Mouse (Mus musculus): ENCODE data around the gene B4galt1.
"Not testable (repeated sequence)": the region's sequence is repeated elsewhere in the genome, so short reads cannot be mapped to it uniquely, and the experiment has no call there.

Gene B4galt1

DNA sequence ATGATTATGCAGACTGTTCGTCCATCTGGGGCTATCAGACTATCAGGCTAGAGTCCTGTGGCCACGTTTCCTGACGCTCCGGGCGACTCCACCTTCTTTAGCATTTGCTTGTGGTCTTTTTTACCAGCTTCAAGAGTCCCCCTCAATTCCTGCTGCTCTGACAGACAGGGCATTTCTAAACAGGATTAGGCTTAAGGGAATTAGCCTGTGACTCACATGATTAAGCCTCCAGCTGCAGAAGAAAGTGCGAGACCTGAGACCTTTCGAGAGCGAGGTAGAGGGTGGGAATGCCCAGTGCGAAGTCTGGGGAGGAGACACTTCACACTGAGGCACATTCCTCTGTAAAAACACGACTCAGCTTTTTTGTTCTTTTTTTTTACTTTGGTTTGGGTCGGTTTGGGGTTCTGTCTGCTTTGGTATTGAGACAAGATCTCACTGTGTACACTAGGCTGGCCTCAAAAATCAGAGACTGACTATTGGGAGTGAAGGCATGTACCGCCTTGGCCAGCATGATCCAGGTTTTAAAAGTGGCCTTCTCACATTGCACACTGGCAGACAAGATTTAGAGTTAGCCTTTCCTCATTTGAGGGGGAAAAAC is 37.9 kb downstream of the B4galt1 start:
- DNase-seq = no peak

DNA sequence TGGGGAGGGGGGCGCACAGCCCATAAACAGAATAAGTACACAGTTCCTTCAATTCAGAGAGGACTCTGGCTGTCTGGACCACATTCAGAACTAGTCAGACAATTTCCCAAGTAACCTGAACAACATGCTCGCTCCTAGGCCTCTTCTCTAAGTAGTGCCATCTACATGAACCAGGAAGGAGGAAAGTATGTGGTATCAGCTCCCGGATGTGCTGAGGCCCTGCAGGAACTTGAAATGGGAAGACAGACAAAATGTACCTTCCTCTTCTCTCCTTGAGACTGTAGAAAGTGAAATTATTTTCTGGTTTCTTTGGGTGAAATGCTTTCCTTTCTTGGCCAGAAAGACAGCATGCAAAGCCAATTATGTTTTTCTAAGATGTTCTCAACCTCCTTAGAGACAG is 38.7 kb downstream of the B4galt1 start:
- no peak for DNase-seq

DNA sequence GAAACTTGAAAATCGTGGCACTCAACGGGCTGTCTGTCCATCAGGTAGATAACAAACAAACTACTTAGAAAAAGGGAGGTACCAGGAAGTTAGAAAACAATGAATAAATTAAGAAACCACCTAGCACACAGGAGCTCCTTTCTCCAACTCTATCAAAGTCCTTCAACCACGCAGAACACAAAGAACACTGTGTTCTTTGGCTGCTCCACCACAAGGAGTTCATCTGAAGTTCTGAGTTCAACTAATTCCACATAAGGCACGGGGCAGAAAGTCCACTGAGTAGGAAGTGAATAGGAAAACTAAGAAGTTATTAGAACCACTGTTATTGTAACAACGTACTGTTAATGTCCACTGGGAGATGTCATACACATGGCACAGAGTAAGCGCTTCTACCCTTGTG is 39.4 kb downstream of the B4galt1 start:
- no peak for DNase-seq

DNA sequence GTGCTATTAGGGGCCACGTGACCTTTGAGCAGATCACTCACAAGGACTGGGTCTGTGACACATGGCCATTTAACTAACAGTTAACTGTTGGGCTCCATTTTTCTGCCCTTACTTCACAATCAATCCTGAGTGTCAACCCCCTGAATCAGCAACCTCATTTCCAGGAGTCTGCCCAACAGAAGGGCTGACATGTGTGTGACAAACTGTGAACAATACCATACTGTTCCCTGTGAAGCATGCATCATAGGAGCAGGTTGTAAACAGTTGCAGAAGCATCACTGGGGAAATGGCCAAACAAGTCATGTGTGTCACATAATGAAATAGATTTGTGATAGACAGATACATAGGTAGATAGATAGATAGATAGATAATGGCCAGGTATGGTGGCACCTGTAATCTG is 40.9 kb downstream of the B4galt1 start:
- DNase-seq = no peak

DNA sequence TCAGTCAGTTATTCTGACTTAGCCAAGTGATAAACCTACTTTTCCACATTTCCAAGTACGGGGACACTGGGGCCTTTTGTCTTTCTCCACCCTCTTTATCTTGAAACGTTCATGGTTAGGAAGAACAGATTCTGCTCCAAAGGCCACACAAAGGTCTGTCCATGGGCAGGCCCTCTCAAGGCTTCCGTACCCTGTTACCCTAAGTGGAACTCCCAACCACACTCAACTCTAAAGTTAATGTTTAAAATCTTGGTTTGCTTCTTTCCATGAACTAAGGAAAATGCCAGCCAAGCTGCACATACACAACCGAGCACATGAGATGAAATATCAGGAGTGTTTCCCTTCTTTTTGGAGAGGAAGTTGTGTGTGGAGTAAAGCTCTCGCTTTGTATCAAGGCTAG is 43.3 kb downstream of the B4galt1 start:
- DNase-seq = no peak

- DNase-seq = no peak
Measured at GRCm38 (mm10) chr4:40807382-40807781, 46.4 kb downstream of the B4galt1 start.

- DNase-seq = no peak
Measured at GRCm38 (mm10) chr4:40805401-40805800, 48.4 kb downstream of the B4galt1 start.

DNA sequence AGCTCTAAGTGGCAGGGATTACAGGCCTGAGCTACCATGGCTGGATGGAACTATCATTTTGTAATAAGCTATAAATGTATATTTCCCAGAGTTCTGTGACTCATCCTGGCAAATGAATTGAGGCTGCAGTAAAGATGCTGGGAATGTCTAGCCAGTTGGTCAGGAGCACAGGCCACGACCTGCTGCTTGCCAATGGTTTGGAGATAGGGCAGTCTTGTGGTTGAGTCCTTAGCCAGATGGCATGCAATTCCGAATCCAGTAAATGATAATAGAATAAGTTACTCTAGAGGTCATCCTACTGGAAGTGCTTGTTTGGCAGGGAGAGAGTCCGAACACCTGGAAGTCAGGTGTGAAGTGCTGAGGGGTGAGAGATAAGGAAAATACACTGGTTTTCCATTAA is 51.0 kb downstream of the B4galt1 start:
- DNase-seq = no peak

GRCm38 (mm10) chr4:40801908-40802307 is 51.9 kb downstream of the B4galt1 start:
- no peak for DNase-seq

DNA sequence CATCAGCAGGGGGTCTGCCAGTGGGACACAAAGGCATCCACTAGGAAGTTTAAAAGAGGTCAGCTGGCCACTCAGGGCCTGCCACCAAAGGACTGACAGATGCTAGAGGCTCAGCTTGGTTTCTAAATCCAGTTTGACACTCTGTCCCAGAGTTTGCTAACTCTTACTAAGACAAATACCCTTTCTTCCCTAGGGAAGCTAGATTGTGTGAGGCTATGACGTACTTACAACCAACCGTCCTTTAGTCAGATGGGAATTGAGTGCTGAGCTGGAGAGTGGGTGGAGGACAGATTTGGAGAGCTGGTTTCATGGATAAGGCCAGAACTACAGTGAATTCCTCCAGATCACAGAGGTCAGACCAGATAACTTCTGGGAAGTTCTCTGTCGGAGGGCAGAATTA is 52.9 kb downstream of the B4galt1 start:
- no peak for DNase-seq

- not testable (repeated sequence) for DNase-seq
Measured at GRCm38 (mm10) chr4:40798833-40799555, 54.8 kb downstream of the B4galt1 start.

DNA sequence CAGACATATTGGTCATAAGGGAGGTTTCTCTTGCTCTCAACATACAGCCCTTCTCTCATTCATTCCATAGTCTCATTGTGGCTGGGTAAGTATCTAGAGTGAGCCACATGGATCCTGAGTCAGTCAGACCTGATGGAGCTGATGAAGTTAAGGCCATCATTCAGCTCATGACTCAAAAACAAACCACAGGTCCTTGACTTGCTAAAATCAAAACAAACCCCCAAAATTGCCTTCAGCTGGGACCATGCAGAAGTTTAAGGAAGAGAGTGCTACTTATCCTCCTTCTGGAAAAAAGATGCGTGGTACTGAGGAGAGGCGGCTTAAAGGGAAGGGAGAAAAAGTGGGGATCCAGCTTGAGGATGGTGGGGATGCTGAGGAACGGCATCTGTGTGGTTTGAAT is 58.0 kb downstream of the B4galt1 start:
- no peak for DNase-seq

DNA sequence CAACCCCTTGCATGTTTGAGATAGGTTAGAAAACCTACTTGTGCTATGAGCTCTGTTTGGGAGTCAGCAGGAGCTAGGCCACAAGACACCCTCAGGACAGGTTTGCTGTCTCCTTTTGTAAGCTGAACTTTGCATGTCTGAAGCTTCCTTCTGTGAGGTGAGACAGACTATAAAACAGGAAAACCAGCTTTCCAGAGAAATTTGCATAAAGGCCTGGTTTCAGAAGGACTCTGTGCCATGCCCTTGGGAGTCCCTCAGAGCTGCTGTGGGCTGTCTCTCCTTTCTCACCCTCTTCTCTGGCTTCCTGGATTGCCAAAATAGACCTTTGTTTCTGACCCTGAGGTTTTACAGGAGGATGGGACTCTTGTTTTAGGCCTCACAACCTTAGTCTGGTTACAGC is 59.5 kb downstream of the B4galt1 start:
- no peak for DNase-seq

DNA sequence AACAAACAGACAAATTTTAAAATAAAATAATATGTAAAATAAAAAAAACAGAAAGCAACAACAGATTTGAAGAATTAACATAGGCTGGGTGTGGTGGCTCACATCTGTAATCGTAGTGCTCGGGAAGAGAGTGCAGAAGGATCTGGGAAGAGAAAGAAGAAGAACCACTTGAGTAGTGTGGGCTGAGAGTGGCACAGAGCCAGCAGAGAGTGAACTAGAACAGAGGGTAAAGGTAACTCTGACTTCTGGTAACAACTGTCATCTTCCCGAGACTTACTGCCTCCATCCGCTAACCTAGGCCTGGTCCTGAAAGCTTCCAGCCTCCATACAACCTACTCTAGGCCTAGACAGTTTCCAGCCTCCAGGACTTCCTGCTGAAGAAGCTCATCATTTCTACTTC is 62.6 kb downstream of the B4galt1 start:
- DNase-seq = no peak

DNA sequence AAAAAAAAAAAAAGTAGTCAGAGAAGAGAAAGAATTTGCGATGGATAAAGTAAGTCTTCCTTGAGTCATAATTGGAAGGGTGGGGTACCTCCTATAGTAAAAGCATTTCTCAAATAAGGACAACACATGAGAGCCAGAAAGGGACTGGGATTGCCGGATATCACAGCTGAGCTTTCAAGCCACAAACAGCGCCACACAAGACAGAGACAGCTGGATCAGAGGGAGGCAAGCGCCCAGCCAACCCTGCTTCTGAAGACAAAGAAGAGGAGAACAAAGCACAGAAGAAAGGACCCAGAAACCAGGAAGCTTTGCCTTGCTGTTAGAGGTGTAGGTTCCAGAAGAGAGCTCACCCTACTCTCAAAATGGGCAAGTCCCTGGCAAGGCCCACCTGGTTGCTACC is 67.2 kb downstream of the B4galt1 start:
- DNase-seq = no peak

DNA sequence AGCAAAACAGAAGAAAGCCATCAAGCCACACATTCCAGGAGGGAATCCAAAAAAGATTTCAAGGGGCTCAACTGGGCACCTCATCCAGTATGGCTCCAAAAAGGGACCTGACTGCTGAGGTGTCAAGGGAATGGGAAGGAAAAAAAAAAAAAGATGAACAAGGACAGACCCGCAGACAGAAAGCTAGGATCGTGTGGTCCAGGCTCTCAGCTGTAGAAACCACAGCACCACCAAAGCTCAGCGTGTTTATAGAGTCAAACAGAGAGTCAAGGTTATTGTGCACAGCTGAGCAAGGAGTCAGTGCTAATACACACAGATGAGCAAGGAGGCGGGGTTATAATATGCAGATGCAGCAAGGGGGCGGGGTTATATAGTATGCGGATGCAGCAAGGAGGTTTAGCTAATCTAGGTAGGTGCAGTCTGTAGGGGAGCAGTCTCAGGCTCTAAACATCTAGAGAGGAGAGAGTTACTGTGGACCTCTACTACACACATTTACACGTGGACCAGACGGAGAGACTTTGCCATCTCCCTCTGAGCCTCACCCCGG is 68.1 kb downstream of the B4galt1 start:
- DNase-seq = no peak

DNA sequence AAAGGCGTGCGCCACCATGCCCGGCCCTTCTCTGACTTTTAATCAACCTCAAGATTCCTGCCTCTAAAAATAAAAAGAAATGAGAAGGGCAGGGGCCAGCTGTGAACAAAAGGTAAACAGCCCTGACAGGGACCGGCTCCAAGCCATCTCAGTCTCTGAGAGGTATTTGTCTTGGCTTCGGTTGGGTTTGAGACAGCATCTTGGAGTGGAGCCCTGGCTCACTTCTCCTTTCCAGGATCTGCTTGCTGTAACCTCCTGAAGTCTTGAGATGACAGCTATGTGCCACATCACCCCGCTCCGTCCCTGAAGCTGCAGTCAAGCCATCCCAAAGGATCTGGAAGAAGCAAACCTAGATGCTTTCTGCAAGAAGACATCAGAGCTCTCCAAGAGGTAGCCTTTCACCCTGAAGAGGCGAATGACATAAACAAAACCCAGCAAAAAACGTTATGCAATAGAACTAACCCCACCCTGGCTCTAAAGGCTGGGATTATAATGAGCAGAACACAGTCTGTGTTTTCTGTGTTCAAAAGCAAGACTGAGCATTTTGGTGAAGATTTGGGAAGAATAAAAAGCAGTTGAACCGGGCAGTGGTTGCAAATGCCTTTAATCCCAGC is 69.1 kb downstream of the B4galt1 start:
- no peak for DNase-seq

DNA sequence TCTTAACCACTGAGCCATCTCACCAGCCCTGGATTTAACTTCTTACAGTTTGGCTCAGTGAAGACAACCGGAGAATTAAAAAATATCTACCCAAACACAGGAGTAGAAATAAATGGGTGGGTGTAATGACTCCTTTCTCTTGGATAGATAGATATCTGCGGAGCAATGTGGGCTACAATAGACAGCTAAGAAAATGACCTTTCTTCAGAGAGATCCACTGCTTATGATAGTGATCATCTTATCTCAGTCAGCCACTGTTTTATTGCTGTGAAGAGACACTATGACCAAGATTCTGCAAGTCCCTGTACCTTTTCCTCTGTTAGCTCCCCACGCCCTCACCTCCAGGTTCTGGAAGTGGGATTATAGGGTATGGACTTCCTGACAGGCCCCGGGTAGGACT is 70.8 kb downstream of the B4galt1 start:
- no peak for DNase-seq

- DNase-seq = no peak
Measured at GRCm38 (mm10) chr4:40781797-40782495, 71.9 kb downstream of the B4galt1 start.

DNA sequence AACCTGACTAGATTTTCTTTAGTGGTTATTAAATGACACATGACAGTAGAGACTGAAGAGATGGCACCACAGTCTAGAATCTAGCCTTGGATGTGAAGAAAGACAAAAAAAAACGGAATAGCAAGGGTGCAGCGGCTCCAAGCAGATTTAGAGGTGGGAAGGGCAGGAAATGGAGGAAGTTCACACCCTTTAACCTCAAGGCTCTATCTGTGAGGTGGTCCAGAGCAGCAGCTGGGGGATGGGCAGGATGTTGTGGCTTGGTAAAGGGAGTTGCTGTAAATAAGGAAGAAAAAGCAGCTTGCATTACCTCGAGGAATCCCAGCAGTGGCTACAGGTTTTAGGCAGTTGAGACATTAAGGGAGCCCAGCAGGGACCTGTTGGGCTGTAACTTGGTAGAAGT is 72.7 kb downstream of the B4galt1 start:
- DNase-seq = no peak

DNA sequence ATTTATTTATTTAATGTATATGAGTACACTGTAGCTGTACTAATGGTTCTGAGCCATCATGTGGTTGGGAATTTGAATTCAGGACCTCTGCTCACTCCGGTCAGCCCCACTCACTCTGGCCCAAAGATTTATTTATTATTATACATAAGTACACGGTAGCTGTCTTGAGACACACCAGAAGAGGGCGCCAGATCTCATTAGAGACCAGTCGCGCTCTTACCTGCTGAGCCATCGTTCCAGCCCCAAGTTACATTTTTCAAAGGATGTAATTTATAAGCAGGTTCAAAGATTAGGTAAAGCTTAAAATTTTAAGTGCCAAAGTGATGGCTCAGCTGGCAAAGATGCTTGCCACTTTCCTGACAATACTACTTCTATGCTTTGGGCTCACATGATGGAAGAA is 75.1 kb downstream of the B4galt1 start:
- DNase-seq = peak in 1 of 2 experiments; percentile 22

DNA sequence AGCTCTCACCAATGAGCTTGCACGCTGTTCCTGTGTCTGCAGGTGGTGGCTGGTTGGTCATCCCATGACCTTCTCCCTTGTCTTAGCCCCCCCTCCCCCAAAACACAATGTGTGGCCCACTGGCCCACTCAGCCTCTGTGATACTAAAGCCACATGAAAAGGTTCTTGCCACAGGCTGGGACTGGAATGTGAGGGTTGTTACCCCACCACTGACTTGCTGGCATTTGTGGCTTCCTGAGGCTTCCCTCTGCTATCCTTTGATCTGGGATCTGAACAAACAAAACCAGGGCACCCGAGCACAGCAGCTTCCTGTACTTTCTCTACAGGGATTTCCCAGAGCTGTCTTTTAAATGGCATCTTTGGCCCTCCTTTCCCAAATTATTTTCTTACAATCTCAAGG is 76.7 kb downstream of the B4galt1 start:
- no peak for DNase-seq

DNA sequence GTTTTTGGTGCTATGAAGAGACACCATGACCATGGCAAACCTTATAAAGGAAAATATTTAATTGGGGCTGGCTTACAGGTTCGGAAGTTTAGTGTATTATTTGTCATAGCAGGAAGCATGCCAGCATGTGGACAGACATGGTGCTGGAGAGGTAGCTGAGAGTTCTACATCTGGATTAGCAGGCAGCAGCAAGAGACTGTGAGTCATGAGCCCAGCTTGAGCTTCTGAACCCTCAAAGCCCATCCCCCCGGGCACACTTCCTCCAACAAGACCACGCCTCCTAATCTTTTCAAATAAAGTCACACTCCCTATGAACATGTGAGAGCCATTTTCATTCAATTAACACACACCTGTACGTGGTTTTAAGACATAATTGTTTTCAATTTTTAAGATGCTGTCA is 77.4 kb downstream of the B4galt1 start:
- DNase-seq = no peak
